Mouse (Mus musculus) heart, adult 9 months (tissue): ENCODE results near the gene Man1a.

Experiments used
- DNase-seq, 2 experiments: peaks; one replicate each; pipeline ENCODE4 v3.0.0; 2022; ENCODE audit warnings: low spot score in 2 of 2

Gene Man1a

DNA sequence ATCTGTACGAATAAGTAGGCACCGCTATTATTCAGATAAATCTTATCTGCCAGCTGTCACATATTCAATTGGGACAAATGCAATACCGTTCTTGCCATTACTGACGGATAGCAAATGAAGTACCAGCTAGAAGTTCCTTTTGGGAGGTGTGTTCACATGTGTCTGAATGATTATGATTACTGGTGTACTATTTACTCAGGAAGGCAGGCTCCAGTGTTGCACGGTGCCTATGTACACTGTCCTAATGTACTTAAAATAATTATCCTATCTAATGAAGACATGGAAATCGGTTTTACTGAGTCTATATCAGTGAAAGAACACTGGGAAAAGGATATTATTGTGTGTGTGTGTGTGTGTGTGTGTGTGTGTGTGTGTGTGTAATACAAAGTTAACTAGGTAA is 160.7 kb downstream of the Man1a start:
- no peak for DNase-seq

DNA sequence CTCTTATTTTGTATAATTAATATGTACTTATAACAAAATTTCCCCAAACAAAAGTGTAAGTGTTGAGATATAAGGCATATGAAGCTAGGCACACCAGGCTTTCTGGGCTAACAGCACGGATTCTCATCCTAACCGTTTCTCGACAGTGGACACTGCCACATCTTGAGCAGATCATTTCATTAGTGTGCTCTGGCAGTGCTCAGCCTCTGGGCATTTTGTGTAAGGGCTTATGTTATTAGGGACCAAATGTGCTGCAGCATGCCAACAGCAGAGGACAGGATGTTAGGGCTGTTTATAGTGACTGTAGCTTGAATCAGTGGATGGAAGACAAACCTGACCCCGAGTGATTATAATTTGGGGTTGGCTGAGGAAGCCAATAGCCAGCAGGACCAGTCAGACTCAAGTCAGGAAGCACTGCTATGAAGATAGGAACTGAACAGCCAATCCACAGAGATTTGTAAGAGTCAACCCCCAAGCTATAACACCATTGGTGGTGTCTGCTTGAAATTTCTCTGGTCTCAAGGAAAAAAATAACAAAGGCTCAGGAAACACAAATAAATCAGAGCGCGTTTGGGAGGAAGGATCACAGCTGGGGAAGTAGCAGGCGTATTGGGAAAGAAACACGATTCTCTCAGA is 161.3 kb downstream of the Man1a start:
- DNase-seq = no peak

DNA sequence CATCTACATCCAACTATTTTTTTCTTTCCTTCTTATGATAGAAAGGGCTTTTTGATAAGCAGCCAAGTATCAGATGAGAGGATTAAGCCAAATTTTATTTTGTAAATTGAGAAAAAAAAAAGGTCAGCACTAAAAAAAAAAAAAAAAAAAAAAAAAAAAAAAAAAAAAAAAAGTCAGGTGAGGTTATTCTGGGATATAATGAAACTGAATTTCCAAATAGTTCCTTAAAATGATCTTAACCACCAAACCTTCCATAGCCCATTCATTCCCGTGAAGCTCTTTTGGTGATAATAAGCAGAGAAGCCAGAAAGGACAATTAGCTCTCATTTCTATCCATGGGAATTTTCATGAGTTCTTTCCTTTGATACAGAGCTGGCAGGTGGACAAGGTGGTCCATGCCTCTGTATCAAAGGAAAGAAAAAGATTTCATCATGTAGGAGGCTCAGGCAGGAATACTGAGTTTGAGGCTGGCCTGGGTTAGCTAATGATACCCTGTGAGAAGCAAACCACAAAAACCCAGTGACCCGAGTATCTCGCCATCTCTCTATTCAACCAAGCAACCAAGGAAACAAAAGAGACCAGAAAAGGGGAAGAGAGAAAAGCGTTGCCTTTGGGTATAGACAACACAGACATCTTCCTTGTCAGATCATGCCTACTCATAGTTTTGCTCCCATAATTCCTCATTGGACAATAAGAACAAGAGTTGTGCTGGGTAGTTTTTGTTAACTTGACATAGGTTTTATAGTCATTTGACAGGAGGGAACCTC is 162.7 kb downstream of the Man1a start:
- no peak for DNase-seq

GRCm38 (mm10) chr10:53889512-53889911 is 186.9 kb downstream of the Man1a start:
- no peak for DNase-seq

DNA sequence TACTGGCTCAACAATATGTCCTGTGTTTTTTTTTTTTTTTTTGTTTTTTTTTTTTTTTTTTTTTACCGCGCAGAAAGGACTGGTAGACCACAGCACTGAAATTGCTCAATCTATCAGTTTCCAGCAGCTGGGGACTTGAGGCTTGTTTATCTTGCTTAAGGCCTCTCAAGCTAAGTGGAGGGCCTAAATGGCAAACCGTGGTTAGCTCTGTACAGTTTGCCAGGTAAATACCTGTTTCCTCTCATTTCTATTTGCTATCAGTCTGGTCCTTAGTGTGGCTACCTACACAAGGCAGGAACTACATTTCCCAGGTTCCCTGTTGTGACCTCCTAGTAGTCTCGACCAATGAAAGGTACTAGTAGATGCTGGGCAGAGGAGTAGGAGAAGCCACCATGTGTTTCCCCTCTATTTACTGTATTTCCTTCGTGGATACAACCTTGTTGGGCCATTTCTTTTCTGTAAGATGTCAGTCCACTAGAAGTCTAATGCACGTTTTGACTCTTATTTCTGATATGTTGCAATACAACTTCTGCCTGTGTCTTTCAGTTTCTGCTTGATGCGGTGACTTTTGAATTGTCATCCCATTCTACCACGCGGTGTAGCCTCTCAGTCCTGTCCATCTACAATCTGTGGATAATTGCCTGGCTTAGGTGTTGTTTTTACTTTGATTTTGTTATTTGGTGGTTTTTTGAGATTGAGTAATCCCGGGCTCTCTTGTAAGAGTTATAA is 187.9 kb downstream of the Man1a start:
- DNase-seq = no peak

GRCm38 (mm10) chr10:53886475-53886874 is 189.9 kb downstream of the Man1a start:
- no peak for DNase-seq

GRCm38 (mm10) chr10:53881310-53881709 is 195.1 kb downstream of the Man1a start:
- DNase-seq = no peak

- DNase-seq = peak; percentile 81 to 85
Observed at GRCm38 (mm10) chr10:53875896-53876295, 200.5 kb downstream of the Man1a start.

DNA sequence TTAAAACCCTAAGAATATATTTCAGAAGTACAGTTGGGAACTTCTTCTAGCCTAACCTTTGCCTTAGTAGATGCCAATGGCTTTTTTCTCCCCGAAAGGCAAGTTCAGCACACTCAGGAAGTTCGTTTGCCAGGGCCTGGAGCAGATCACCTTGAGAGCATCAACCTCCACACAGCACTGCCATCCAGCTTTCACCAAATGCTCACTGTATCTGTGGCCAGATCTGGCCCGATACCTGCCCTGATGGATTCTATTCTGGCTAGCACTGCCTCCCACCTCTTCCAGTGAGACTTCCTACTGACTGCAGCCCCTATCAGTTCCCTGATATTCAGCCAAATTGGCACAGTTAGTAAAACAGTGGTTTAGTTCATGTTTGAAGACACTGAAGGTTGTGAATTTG is 202.2 kb downstream of the Man1a start:
- DNase-seq = no peak

- peak; percentile 32 to 54 for DNase-seq
Observed at GRCm38 (mm10) chr10:53863486-53864357, 212.7 kb downstream of the Man1a start.

- DNase-seq = no peak
Observed at GRCm38 (mm10) chr10:53859879-53860278, 216.5 kb downstream of the Man1a start.

DNA sequence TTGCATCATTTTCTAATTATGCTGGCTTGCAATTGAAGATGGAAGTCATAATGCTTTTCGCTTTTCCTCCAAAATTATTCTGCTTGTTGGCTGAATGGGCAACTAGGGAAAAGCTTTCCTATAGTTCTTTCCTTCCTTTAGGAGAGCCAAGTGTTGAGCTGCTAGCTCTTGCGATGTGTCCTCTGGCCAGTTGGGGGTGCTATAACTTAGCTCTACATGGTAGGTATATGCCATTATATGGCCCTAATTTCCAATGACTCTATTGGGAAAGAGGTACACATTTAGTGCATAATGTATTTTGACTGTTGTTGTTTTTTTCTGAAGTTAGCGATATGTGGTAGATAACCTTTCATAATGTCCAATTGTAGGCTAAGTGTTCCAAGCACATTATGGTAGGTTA is 217.2 kb downstream of the Man1a start:
- DNase-seq = no peak
